Mouse (Mus musculus): ENCODE results near the gene Phb. TPM values are rescaled to one million over a fixed set of nuclear protein-coding genes. Genes with fewer than 3 reads are reported as not detected.

Gene Phb
- polyA plus RNA-seq, 1 experiment from 2014 or later = 205 TPM

GRCm38 (mm10) chr11:95723287-95723686, 56.5 kb downstream of the Phb start, which contains the start of gene B130006D01Rik:
Gene B130006D01Rik (plus strand): TSS chr11:95723587.
- Histone ChIP-seq H3K4me3 (ENCODE audit: low read depth, low read length) (no peak within 1 kb of the TSS), H3K4me2 (ENCODE audit: low read depth, low read length, severe bottlenecking) (no peak within 1 kb of the TSS), H3K27ac (ENCODE audit: low read depth, low read length) (no peak within 1 kb of the TSS), H3K27me3 (ENCODE audit: control insufficient read depth, insufficient read depth, low read length) (no peaks in the 10 kb centered on the region), H3K4me1 (replicated peaks; ENCODE audit: control insufficient read depth, insufficient read depth, low read length) (no peaks in the 10 kb centered on the region), H3K9ac (ENCODE audit: low read length) (no peak within 1 kb of the TSS), H3K36me3 (ENCODE audit: control insufficient read depth, insufficient read depth, low read length) (no peaks in the 10 kb centered on the region), H3K9me3 (ENCODE audit: control insufficient read depth, low read length) (no peaks in the 10 kb centered on the region)
- DNase-seq (ENCODE audit: low spot score) (no peak), ATAC-seq (replicated peaks; ENCODE audit: low FRiP score) (no peak)
- WGBS = 95% methylated on average over 5 of the region's 5 CpGs

- no peak for ATAC-seq (replicated peaks; ENCODE audit: low FRiP score)
- Histone ChIP-seq H3K27me3 (ENCODE audit: control insufficient read depth, insufficient read depth, low read length) (no peaks in the 10 kb centered on the region), H3K4me2 (ENCODE audit: low read depth, low read length, severe bottlenecking) (no peak overlapping the region), H3K4me1 (replicated peaks; ENCODE audit: control insufficient read depth, insufficient read depth, low read length) (no peaks in the 10 kb centered on the region), H3K36me3 (ENCODE audit: control insufficient read depth, insufficient read depth, low read length) (no peaks in the 10 kb centered on the region), H3K9ac (ENCODE audit: low read length) (no peak overlapping the region), H3K4me3 (ENCODE audit: low read depth, low read length) (no peak overlapping the region), H3K27ac (ENCODE audit: low read depth, low read length) (no peak overlapping the region), H3K9me3 (ENCODE audit: control insufficient read depth, low read length) (no peaks in the 10 kb centered on the region)
- WGBS = 91% methylated on average over 4 of the region's 4 CpGs
- no peak for DNase-seq (ENCODE audit: low spot score)
Measured at GRCm38 (mm10) chr11:95724466-95724865, 57.7 kb downstream of the Phb start.

GRCm38 (mm10) chr11:95726156-95726555, 59.4 kb downstream of the Phb start:
- DNase-seq (ENCODE audit: low spot score) = no peak
- H3K36me3 ChIP-seq (ENCODE audit: control insufficient read depth, insufficient read depth, low read length) = no peaks in the 10 kb centered on the region

GRCm38 (mm10) chr11:95727947-95728346, 61.2 kb downstream of the Phb start:
- no peak for DNase-seq (ENCODE audit: low spot score)
- no peak overlapping the region for H3K4me2 ChIP-seq (ENCODE audit: low read depth, low read length, severe bottlenecking)
- H3K9me3 ChIP-seq (ENCODE audit: control insufficient read depth, low read length) = no peaks in the 10 kb centered on the region
- no peak overlapping the region for H3K27ac ChIP-seq (ENCODE audit: low read depth, low read length)
- no peaks in the 10 kb centered on the region for H3K4me1 ChIP-seq (replicated peaks; ENCODE audit: control insufficient read depth, insufficient read depth, low read length)
- ATAC-seq (replicated peaks; ENCODE audit: low FRiP score) = no peak
- no peaks in the 10 kb centered on the region for H3K27me3 ChIP-seq (ENCODE audit: control insufficient read depth, insufficient read depth, low read length)
- 89% methylated on average over 5 of the region's 5 CpGs for WGBS
- no peak overlapping the region for H3K9ac ChIP-seq (ENCODE audit: low read length)
- no peaks in the 10 kb centered on the region for H3K36me3 ChIP-seq (ENCODE audit: control insufficient read depth, insufficient read depth, low read length)
- H3K4me3 ChIP-seq (ENCODE audit: low read depth, low read length) = no peak overlapping the region

More at GRCm38 (mm10) chr11:95726156-95726555, 59.4 kb downstream of the Phb start:
- Histone ChIP-seq H3K4me1 (replicated peaks; ENCODE audit: control insufficient read depth, insufficient read depth, low read length) (no peaks in the 10 kb centered on the region), H3K27ac (ENCODE audit: low read depth, low read length) (no peak overlapping the region), H3K4me2 (ENCODE audit: low read depth, low read length, severe bottlenecking) (no peak overlapping the region), H3K9me3 (ENCODE audit: control insufficient read depth, low read length) (no peaks in the 10 kb centered on the region), H3K27me3 (ENCODE audit: control insufficient read depth, insufficient read depth, low read length) (no peaks in the 10 kb centered on the region), H3K4me3 (ENCODE audit: low read depth, low read length) (no peak overlapping the region), H3K9ac (ENCODE audit: low read length) (no peak overlapping the region)
- no peak for ATAC-seq (replicated peaks; ENCODE audit: low FRiP score)
- WGBS = 84% methylated on average over 4 of the region's 4 CpGs

- Histone ChIP-seq H3K27ac (ENCODE audit: low read depth, low read length) (no peak overlapping the region), H3K4me2 (ENCODE audit: low read depth, low read length, severe bottlenecking) (no peak overlapping the region), H3K4me3 (ENCODE audit: low read depth, low read length) (no peak overlapping the region), H3K4me1 (replicated peaks; ENCODE audit: control insufficient read depth, insufficient read depth, low read length) (no peaks in the 10 kb centered on the region), H3K9me3 (ENCODE audit: control insufficient read depth, low read length) (no peaks in the 10 kb centered on the region), H3K9ac (ENCODE audit: low read length) (no peak overlapping the region), H3K36me3 (ENCODE audit: control insufficient read depth, insufficient read depth, low read length) (no peaks in the 10 kb centered on the region), H3K27me3 (ENCODE audit: control insufficient read depth, insufficient read depth, low read length) (no peaks in the 10 kb centered on the region)
- DNase-seq (ENCODE audit: low spot score) = no peak
- 87% methylated on average over 12 of the region's 12 CpGs for WGBS
- ATAC-seq (replicated peaks; ENCODE audit: low FRiP score) = no peak
Measured at GRCm38 (mm10) chr11:95728916-95729907, 62.5 kb downstream of the Phb start.

Other genes starting within 250 kb of the Phb start
- gene Nxph3, start 152.4 kb upstream of the Phb start, polyA plus RNA-seq (2014; fragmentation: Nextera tagmentation; extraction: Ambion mirVana) = 0.25 and 0.28 TPM in 2 replicates
- 10.5 and 11.5 TPM in 2 replicates for gene Ngfr, start 79.2 kb upstream of the Phb start, polyA plus RNA-seq (2014; fragmentation: Nextera tagmentation; extraction: Ambion mirVana)
- 11.9 and 13.9 TPM in 2 replicates for gene Zfp652, start 45.7 kb downstream of the Phb start, polyA plus RNA-seq (2014; fragmentation: Nextera tagmentation; extraction: Ambion mirVana)
- gene B130006D01Rik, start 56.6 kb downstream of the Phb start, polyA plus RNA-seq (2014; fragmentation: Nextera tagmentation; extraction: Ambion mirVana) = 1.4 and 2.2 TPM in 2 replicates
- 0.51 TPM in 1 of 2 replicates, not detected in the other for gene Phospho1, start 157.5 kb downstream of the Phb start, polyA plus RNA-seq (2014; fragmentation: Nextera tagmentation; extraction: Ambion mirVana)
- gene Gngt2, start 170.3 kb downstream of the Phb start, polyA plus RNA-seq (2014; fragmentation: Nextera tagmentation; extraction: Ambion mirVana) = 3.5 and 5.1 TPM in 2 replicates
- gene Abi3, start 175.5 kb downstream of the Phb start, polyA plus RNA-seq (2014; fragmentation: Nextera tagmentation; extraction: Ambion mirVana) = 0.97 and 1.1 TPM in 2 replicates
- 0.25 TPM in 1 of 2 replicates, not detected in the other for gene B4galnt2, start 247.9 kb downstream of the Phb start, polyA plus RNA-seq (2014; fragmentation: Nextera tagmentation; extraction: Ambion mirVana)

Measured in forebrain, embryonic 11.5 days (tissue).